Mouse (Mus musculus): Measurements from ENCODE around the gene Fam243. TPM values are rescaled to one million over a fixed set of nuclear protein-coding genes. Genes with fewer than 3 reads are reported as not detected.

Fam243 gene
- polyA plus RNA-seq, 1 experiment from 2014 or later: not detected

Other genes starting within 250 kb of the Fam243 start
- gene Kcne2, start 29.1 kb downstream of the Fam243 start, polyA plus RNA-seq (2018): not detected in 3 replicates
- 41.5 to 76.0 TPM (median 45.7 TPM) in 3 replicates for gene Smim11, start 20.2 kb downstream of the Fam243 start, polyA plus RNA-seq (2018)
- gene Kcne1, start 38.0 kb upstream of the Fam243 start, polyA plus RNA-seq (2018): not detected in 3 replicates
- 27.6 to 35.2 TPM (median 30.7 TPM) in 3 replicates for gene Rcan1, start 149.4 kb upstream of the Fam243 start, polyA plus RNA-seq (2018)
- not detected in 3 replicates for gene Clic6, start 164.3 kb upstream of the Fam243 start, polyA plus RNA-seq (2018)